Mouse (Mus musculus) myocyte (in vitro differentiated cells): ENCODE results near the gene Ttc41.

Experiments
- CEBPB ChIP-seq: IDR thresholded peaks from 2 replicates; pipeline ENCODE4 v1.6.1; 2011; ENCODE audit warnings: mild to moderate bottlenecking, moderate library complexity; ENCODE audit not compliant: poor library complexity, insufficient read depth, severe bottlenecking
- MAX ChIP-seq: IDR thresholded peaks from one replicate; pipeline ENCODE4 v1.6.1; 2011; ENCODE audit warnings: low read depth, mild to moderate bottlenecking, control low read depth
- MYOD1 ChIP-seq, 3 experiments: IDR thresholded peaks; one replicate each; pipeline ENCODE4 v1.6.1; 2011; ENCODE audit warnings: control low read depth in 2 of 3, low read depth in 2 of 3, mild to moderate bottlenecking in 2 of 3, moderate library complexity in 1 of 3; ENCODE audit not compliant: insufficient read length in 2 of 3, control insufficient read depth in 1 of 3
- MYOG ChIP-seq, 3 experiments: IDR thresholded peaks; one replicate each; pipeline ENCODE4 v1.6.1; 2011; ENCODE audit warnings: control low read depth in 2 of 3, low read depth in 2 of 3, mild to moderate bottlenecking in 2 of 3; ENCODE audit not compliant: insufficient read length in 2 of 3, control insufficient read depth in 1 of 3, insufficient read depth in 1 of 3
- POLR2A ChIP-seq: IDR thresholded peaks from one replicate; pipeline ENCODE4 v1.6.1; 2011; ENCODE audit warnings: low read depth, mild to moderate bottlenecking, control low read depth, moderate library complexity; ENCODE audit not compliant: insufficient read length
- POLR2AphosphoS2 ChIP-seq: IDR thresholded peaks from one replicate; pipeline ENCODE4 v1.6.1; 2011; ENCODE audit warnings: low read depth, control low read depth; ENCODE audit not compliant: insufficient read length
- REST ChIP-seq: IDR thresholded peaks from one replicate; pipeline ENCODE4 v1.6.1; 2011; ENCODE audit warnings: mild to moderate bottlenecking, control low read depth, moderate library complexity; ENCODE audit not compliant: insufficient read depth, insufficient read length
- TCF12 ChIP-seq: IDR thresholded peaks from one replicate; pipeline ENCODE4 v1.6.1; 2011; ENCODE audit warnings: mild to moderate bottlenecking, control low read depth; ENCODE audit not compliant: poor library complexity, insufficient read depth, severe bottlenecking
- USF1 ChIP-seq: IDR thresholded peaks from one replicate; pipeline ENCODE4 v1.6.1; 2011; ENCODE audit warnings: low read depth, mild to moderate bottlenecking, control low read depth, moderate library complexity

DNA sequence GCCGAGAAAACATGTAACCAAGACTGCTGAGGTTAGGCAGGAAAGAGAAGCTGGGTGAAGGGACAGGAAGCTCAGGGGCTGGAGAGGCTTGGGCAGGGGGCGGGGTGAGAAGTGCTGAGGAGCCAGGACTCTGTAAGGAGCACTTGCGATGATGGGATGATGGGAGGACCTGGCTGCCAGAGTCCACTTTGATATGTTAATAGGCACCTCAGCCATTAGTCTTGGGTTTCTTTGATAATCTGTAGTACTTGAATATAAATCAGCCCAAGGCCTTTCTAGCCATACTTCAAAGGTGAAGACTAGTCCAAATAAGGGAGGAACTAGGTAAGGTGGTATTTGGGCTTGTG is 56.7 kb downstream of the Ttc41 start:
- no peak for TF ChIP-seq MAX
- TF ChIP-seq POLR2A, result no peak
- TF ChIP-seq USF1, result no peak
- TF ChIP-seq MYOD1 (IDR thresholded peaks at IDR 0.05; ENCODE audit: control insufficient read depth in 1 of 3, insufficient read length in 2 of 3, low read depth in 2 of 3), result no peak
- no peak for TF ChIP-seq POLR2AphosphoS2
- TF ChIP-seq TCF12, result no peak
- no peak for TF ChIP-seq MYOG (IDR thresholded peaks at IDR 0.05; ENCODE audit: control insufficient read depth in 1 of 3, insufficient read depth in 1 of 3, insufficient read length in 2 of 3, low read depth in 2 of 3)
- no peak for TF ChIP-seq REST
- no peak for TF ChIP-seq CEBPB
